Mouse (Mus musculus): ENCODE measurements around the gene Stard10. TPM values are rescaled to one million over a fixed set of nuclear protein-coding genes. Genes with fewer than 3 reads are reported as not detected.

The Stard10 gene
- polyA plus RNA-seq, 1 experiment from 2014 or later: 31.3 TPM

GRCm38 (mm10) chr7:101348312-101348711 lies 31.4 kb downstream of the Stard10 start:
- Histone ChIP-seq H3K4me2 (ENCODE audit: low read depth, low read length) (peak overlapping the region; percentile 98), H3K4me1 (ENCODE audit: control insufficient read depth, insufficient read depth, low read length) (peaks cover 17% of the 10 kb centered on the region), H3K27ac (ENCODE audit: low read length) (no peak overlapping the region), H3K9me3 (replicated peaks; ENCODE audit: control insufficient read depth, low read length) (no peaks in the 10 kb centered on the region), H3K4me3 (ENCODE audit: low read length) (peak overlapping the region; percentile 76), H3K36me3 (ENCODE audit: control insufficient read depth, insufficient read depth) (no peaks in the 10 kb centered on the region), H3K9ac (ENCODE audit: low read length) (peak overlapping the region; percentile 79), H3K27me3 (ENCODE audit: control insufficient read depth, insufficient read depth, low read length) (peaks cover 12% of the 10 kb centered on the region; the same call in 1 of the 2 replicates)
- ATAC-seq (replicated peaks; ENCODE audit: extremely low read depth, insufficient read depth, low FRiP score): peak; percentile 9; the same call in 1 of the 2 replicates
- 4% methylated on average over 13 of the region's 13 CpGs for WGBS

GRCm38 (mm10) chr7:101349861-101350260 lies 33.0 kb downstream of the Stard10 start:
- H3K27me3 ChIP-seq (ENCODE audit: control insufficient read depth, insufficient read depth, low read length): peaks cover 12% of the 10 kb centered on the region; the same call in 1 of the 2 replicates
- H3K36me3 ChIP-seq (ENCODE audit: control insufficient read depth, insufficient read depth): no peaks in the 10 kb centered on the region
- H3K9me3 ChIP-seq (replicated peaks; ENCODE audit: control insufficient read depth, low read length): no peaks in the 10 kb centered on the region
- no peak overlapping the region for H3K9ac ChIP-seq (ENCODE audit: low read length)
- H3K27ac ChIP-seq (ENCODE audit: low read length): no peak overlapping the region
- no peak for ATAC-seq (replicated peaks; ENCODE audit: extremely low read depth, insufficient read depth, low FRiP score)
- no peak overlapping the region for H3K4me2 ChIP-seq (ENCODE audit: low read depth, low read length)
- no peak overlapping the region for H3K4me3 ChIP-seq (ENCODE audit: low read length)
- 62% methylated on average over 2 of the region's 2 CpGs for WGBS
- H3K4me1 ChIP-seq (ENCODE audit: control insufficient read depth, insufficient read depth, low read length): peaks cover 19% of the 10 kb centered on the region

GRCm38 (mm10) chr7:101352404-101352803 lies 35.5 kb downstream of the Stard10 start:
- ATAC-seq (replicated peaks; ENCODE audit: extremely low read depth, insufficient read depth, low FRiP score): no peak
- Histone ChIP-seq H3K36me3 (ENCODE audit: control insufficient read depth, insufficient read depth) (no peaks in the 10 kb centered on the region), H3K27ac (ENCODE audit: low read length) (no peak overlapping the region), H3K9ac (ENCODE audit: low read length) (no peak overlapping the region), H3K4me3 (ENCODE audit: low read length) (no peak overlapping the region), H3K4me1 (ENCODE audit: control insufficient read depth, insufficient read depth, low read length) (peaks cover 20% of the 10 kb centered on the region), H3K4me2 (ENCODE audit: low read depth, low read length) (no peak overlapping the region), H3K9me3 (replicated peaks; ENCODE audit: control insufficient read depth, low read length) (no peaks in the 10 kb centered on the region), H3K27me3 (ENCODE audit: control insufficient read depth, insufficient read depth, low read length) (peaks cover 8% of the 10 kb centered on the region; the same call in 1 of the 2 replicates)
- 76% methylated on average over 4 of the region's 4 CpGs for WGBS

GRCm38 (mm10) chr7:101354423-101354822 lies 37.5 kb downstream of the Stard10 start:
- WGBS: 54% methylated on average over 5 of the region's 5 CpGs
- H3K36me3 ChIP-seq (ENCODE audit: control insufficient read depth, insufficient read depth): no peaks in the 10 kb centered on the region
- no peak overlapping the region for H3K4me2 ChIP-seq (ENCODE audit: low read depth, low read length)
- H3K9me3 ChIP-seq (replicated peaks; ENCODE audit: control insufficient read depth, low read length): no peaks in the 10 kb centered on the region
- ATAC-seq (replicated peaks; ENCODE audit: extremely low read depth, insufficient read depth, low FRiP score): no peak
- no peak overlapping the region for H3K4me3 ChIP-seq (ENCODE audit: low read length)
- peaks cover 10% of the 10 kb centered on the region; the same call in 1 of the 2 replicates for H3K4me1 ChIP-seq (ENCODE audit: control insufficient read depth, insufficient read depth, low read length)
- H3K27ac ChIP-seq (ENCODE audit: low read length): no peak overlapping the region
- no peaks in the 10 kb centered on the region for H3K27me3 ChIP-seq (ENCODE audit: control insufficient read depth, insufficient read depth, low read length)
- H3K9ac ChIP-seq (ENCODE audit: low read length): peak overlapping the region; percentile 22; the same call in 1 of the 2 replicates

- WGBS: 91% methylated on average over 6 of the region's 6 CpGs
- Histone ChIP-seq H3K27me3 (ENCODE audit: control insufficient read depth, insufficient read depth, low read length) (no peaks in the 10 kb centered on the region), H3K27ac (ENCODE audit: low read length) (no peak overlapping the region), H3K4me2 (ENCODE audit: low read depth, low read length) (no peak overlapping the region), H3K9ac (ENCODE audit: low read length) (no peak overlapping the region), H3K4me1 (ENCODE audit: control insufficient read depth, insufficient read depth, low read length) (peaks cover 10% of the 10 kb centered on the region; the same call in 1 of the 2 replicates), H3K36me3 (ENCODE audit: control insufficient read depth, insufficient read depth) (no peaks in the 10 kb centered on the region), H3K9me3 (replicated peaks; ENCODE audit: control insufficient read depth, low read length) (no peaks in the 10 kb centered on the region), H3K4me3 (ENCODE audit: low read length) (no peak overlapping the region)
- no peak for ATAC-seq (replicated peaks; ENCODE audit: extremely low read depth, insufficient read depth, low FRiP score)
Measured at GRCm38 (mm10) chr7:101355551-101356100, 38.7 kb downstream of the Stard10 start.

- Histone ChIP-seq H3K4me2 (ENCODE audit: low read depth, low read length) (no peak overlapping the region), H3K4me3 (ENCODE audit: low read length) (no peak overlapping the region), H3K27me3 (ENCODE audit: control insufficient read depth, insufficient read depth, low read length) (no peaks in the 10 kb centered on the region), H3K27ac (ENCODE audit: low read length) (no peak overlapping the region), H3K9me3 (replicated peaks; ENCODE audit: control insufficient read depth, low read length) (no peaks in the 10 kb centered on the region), H3K4me1 (ENCODE audit: control insufficient read depth, insufficient read depth, low read length) (peaks cover 10% of the 10 kb centered on the region), H3K36me3 (ENCODE audit: control insufficient read depth, insufficient read depth) (no peaks in the 10 kb centered on the region), H3K9ac (ENCODE audit: low read length) (no peak overlapping the region)
- ATAC-seq (replicated peaks; ENCODE audit: extremely low read depth, insufficient read depth, low FRiP score): no peak
- 62% methylated on average over 3 of the region's 3 CpGs for WGBS
Measured at GRCm38 (mm10) chr7:101356868-101357267, 40.0 kb downstream of the Stard10 start.

GRCm38 (mm10) chr7:101360406-101360805 lies 43.5 kb downstream of the Stard10 start:
- Histone ChIP-seq H3K4me3 (ENCODE audit: low read length) (no peak overlapping the region), H3K4me2 (ENCODE audit: low read depth, low read length) (no peak overlapping the region), H3K4me1 (ENCODE audit: control insufficient read depth, insufficient read depth, low read length) (peaks cover 4% of the 10 kb centered on the region), H3K9me3 (replicated peaks; ENCODE audit: control insufficient read depth, low read length) (no peaks in the 10 kb centered on the region), H3K36me3 (ENCODE audit: control insufficient read depth, insufficient read depth) (no peaks in the 10 kb centered on the region), H3K27ac (ENCODE audit: low read length) (no peak overlapping the region), H3K27me3 (ENCODE audit: control insufficient read depth, insufficient read depth, low read length) (no peaks in the 10 kb centered on the region), H3K9ac (ENCODE audit: low read length) (no peak overlapping the region)
- ATAC-seq (replicated peaks; ENCODE audit: extremely low read depth, insufficient read depth, low FRiP score): no peak
- 52% methylated on average over 3 of the region's 3 CpGs for WGBS

GRCm38 (mm10) chr7:101361021-101361420 lies 44.1 kb downstream of the Stard10 start:
- WGBS: 80% methylated on average over 4 of the region's 4 CpGs
- H3K9me3 ChIP-seq (replicated peaks; ENCODE audit: control insufficient read depth, low read length): no peaks in the 10 kb centered on the region
- no peaks in the 10 kb centered on the region for H3K36me3 ChIP-seq (ENCODE audit: control insufficient read depth, insufficient read depth)
- H3K4me1 ChIP-seq (ENCODE audit: control insufficient read depth, insufficient read depth, low read length): peaks cover 4% of the 10 kb centered on the region
- no peaks in the 10 kb centered on the region for H3K27me3 ChIP-seq (ENCODE audit: control insufficient read depth, insufficient read depth, low read length)
- no peak for ATAC-seq (replicated peaks; ENCODE audit: extremely low read depth, insufficient read depth, low FRiP score)
- no peak overlapping the region for H3K4me2 ChIP-seq (ENCODE audit: low read depth, low read length)
- no peak overlapping the region for H3K9ac ChIP-seq (ENCODE audit: low read length)
- no peak overlapping the region for H3K4me3 ChIP-seq (ENCODE audit: low read length)
- no peak overlapping the region for H3K27ac ChIP-seq (ENCODE audit: low read length)

GRCm38 (mm10) chr7:101361767-101362166 lies 44.9 kb downstream of the Stard10 start:
- no peak overlapping the region for H3K4me3 ChIP-seq (ENCODE audit: low read length)
- H3K9ac ChIP-seq (ENCODE audit: low read length): no peak overlapping the region
- H3K4me2 ChIP-seq (ENCODE audit: low read depth, low read length): no peak overlapping the region
- H3K27me3 ChIP-seq (ENCODE audit: control insufficient read depth, insufficient read depth, low read length): no peaks in the 10 kb centered on the region
- no peak; the same call in 1 of the 2 replicates for ATAC-seq (replicated peaks; ENCODE audit: extremely low read depth, insufficient read depth, low FRiP score)
- no peak overlapping the region for H3K27ac ChIP-seq (ENCODE audit: low read length)
- no peaks in the 10 kb centered on the region for H3K9me3 ChIP-seq (replicated peaks; ENCODE audit: control insufficient read depth, low read length)
- no peaks in the 10 kb centered on the region for H3K36me3 ChIP-seq (ENCODE audit: control insufficient read depth, insufficient read depth)
- WGBS: 64% methylated on average over 4 of the region's 4 CpGs
- peaks cover 4% of the 10 kb centered on the region for H3K4me1 ChIP-seq (ENCODE audit: control insufficient read depth, insufficient read depth, low read length)

Data from heart, embryonic 16.5 days (tissue).